Mouse (Mus musculus) ES-E14 (cell line): ENCODE data around the gene Rabgap1l.

Experiments
- CHD2 ChIP-seq: IDR thresholded peaks from 2 replicates; pipeline ENCODE4 v1.6.1; 2014; ENCODE audit warnings: mild to moderate bottlenecking, low read depth, low read length, inconsistent platforms
- HCFC1 ChIP-seq: IDR thresholded peaks from 2 replicates; pipeline ENCODE4 v1.6.1; 2012; ENCODE audit warnings: low read length, inconsistent platforms, borderline replicate concordance; ENCODE audit not compliant: insufficient read depth
- MAFK ChIP-seq: IDR thresholded peaks from 2 replicates; pipeline ENCODE4 v1.6.1; 2014; ENCODE audit warnings: mild to moderate bottlenecking, low read depth, low read length, inconsistent platforms; ENCODE audit not compliant: insufficient read depth
- ZC3H11A ChIP-seq: IDR thresholded peaks from 2 replicates; pipeline ENCODE4 v1.6.1; 2012; ENCODE audit warnings: low read depth, mild to moderate bottlenecking, inconsistent platforms, low read length, borderline replicate concordance

DNA sequence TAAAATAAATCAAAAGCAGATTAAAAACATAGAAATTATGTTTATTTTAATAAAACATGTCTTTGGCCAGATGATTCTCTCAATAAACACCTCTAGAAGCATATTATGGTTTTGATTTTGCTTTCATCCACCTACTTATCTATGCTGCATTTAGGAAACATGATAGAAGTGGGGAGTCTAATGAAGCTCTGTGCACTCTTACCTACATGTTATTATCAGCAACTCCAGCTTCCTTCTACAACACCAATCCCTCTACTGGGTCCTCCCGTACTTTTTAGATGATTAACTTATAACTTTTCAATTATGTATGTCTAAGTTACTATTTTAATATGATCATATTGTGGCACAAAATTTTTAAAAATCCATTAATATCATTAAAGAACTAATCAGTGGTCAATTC is 487.2 kb downstream of the Rabgap1l start:
- TF ChIP-seq ZC3H11A (no peak), CHD2 (no peak), MAFK (no peak), HCFC1 (no peak)
